Mouse (Mus musculus): ENCODE measurements around the gene Tmem206.

DNA sequence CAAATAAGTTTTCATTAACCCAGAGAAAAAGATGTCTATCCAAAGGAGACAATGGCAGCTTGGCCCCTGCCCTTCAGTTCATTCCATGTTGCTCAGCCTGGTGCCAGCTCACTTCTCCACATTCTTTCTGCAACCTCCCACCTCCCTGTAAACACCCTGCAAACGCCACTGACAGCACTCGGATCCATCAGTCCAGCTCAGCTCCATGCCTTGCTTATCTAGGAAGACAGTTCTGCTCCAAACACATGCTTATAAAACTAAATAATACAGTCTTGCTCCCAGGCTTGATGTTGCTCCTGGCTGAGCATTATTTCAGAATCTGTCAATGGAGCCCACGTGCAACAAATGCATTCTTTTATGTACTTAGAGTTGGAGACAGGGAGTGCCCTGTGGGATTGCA is 29.9 kb upstream of the Tmem206 start:
- TF ChIP-seq CTCF (IDR thresholded peaks at IDR 0.05; ENCODE audit: low read depth) (no peak), EP300 (IDR thresholded peaks at IDR 0.05; ENCODE audit: low read depth) (no peak)

Measured in liver, embryonic 14.5 days (tissue).